Mouse (Mus musculus): Measurements from ENCODE around the gene Brf1. TPM values are rescaled to one million over a fixed set of nuclear protein-coding genes. Genes with fewer than 3 reads are reported as not detected.

Brf1 gene
- polyA plus RNA-seq, 1 experiment from 2014 or later = 61.9 TPM

- WGBS = 68% methylated on average over 11 of the region's 11 CpGs
- Histone ChIP-seq H3K36me3 (0 out of 2 replicates have a peak, but pooled peaks cover 7% of the 10 kb centered on the region), H3K4me2 (replicated peaks) (no peak overlapping the region)
Observed at GRCm38 (mm10) chr12:113032296-113033250, 32.1 kb upstream of the Brf1 start.

GRCm38 (mm10) chr12:113031441-113031840, 30.9 kb upstream of the Brf1 start:
- Histone ChIP-seq H3K27me3 (no peaks in the 10 kb centered on the region), H3K9me3 (no peaks in the 10 kb centered on the region)
- WGBS = 91% methylated on average over 6 of the region's 6 CpGs

More at GRCm38 (mm10) chr12:113032296-113033250, 32.1 kb upstream of the Brf1 start:
- H3K27ac ChIP-seq = peak overlapping the region; percentile 70
- H3K9me3 ChIP-seq = no peaks in the 10 kb centered on the region
- peak overlapping the region; percentile 36; the same call in 1 of the 2 replicates for H3K9ac ChIP-seq (replicated peaks)
- no peaks in the 10 kb centered on the region for H3K27me3 ChIP-seq
- H3K4me3 ChIP-seq (replicated peaks) = no peak overlapping the region
- peak; percentile 64 for ATAC-seq
- peaks cover 46% of the 10 kb centered on the region for H3K4me1 ChIP-seq (replicated peaks)

DNA sequence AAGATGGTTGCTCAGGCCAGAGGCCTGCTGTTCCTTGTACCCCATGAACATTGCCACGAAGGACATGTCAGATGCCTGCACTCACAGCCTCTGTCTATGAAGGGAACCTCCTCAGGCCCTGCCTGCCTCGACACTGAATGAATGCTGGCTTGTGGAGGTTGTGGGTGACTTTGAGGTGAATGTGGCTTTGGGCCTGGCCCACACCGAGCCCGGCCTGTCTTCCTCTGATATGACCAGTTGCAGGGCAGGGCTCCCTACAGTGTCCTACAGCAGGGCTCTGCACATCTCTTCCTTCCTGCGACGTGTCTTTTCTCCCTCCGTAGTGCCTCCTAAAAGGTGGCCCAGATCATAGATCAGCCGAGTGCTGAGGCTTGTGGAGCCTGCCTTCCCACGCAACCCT, 30.5 kb upstream of the Brf1 start:
- Histone ChIP-seq H3K9me3 (no peaks in the 10 kb centered on the region), H3K36me3 (0 out of 2 replicates have a peak, but pooled peaks cover 9% of the 10 kb centered on the region), H3K4me1 (replicated peaks) (peaks cover 52% of the 10 kb centered on the region), H3K27me3 (no peaks in the 10 kb centered on the region), H3K4me2 (replicated peaks) (no peak overlapping the region), H3K9ac (replicated peaks) (no peak overlapping the region), H3K4me3 (replicated peaks) (no peak overlapping the region), H3K27ac (no peak overlapping the region)
- 86% methylated on average over 9 of the region's 9 CpGs for WGBS
- ATAC-seq = no peak

More at GRCm38 (mm10) chr12:113031441-113031840, 30.9 kb upstream of the Brf1 start:
- peaks cover 52% of the 10 kb centered on the region for H3K4me1 ChIP-seq (replicated peaks)
- H3K4me3 ChIP-seq (replicated peaks) = no peak overlapping the region
- no peak for ATAC-seq
- no peak overlapping the region for H3K4me2 ChIP-seq (replicated peaks)
- H3K27ac ChIP-seq = no peak overlapping the region
- H3K36me3 ChIP-seq = 0 out of 2 replicates have a peak, but pooled peaks cover 7% of the 10 kb centered on the region
- H3K9ac ChIP-seq (replicated peaks) = no peak overlapping the region

DNA sequence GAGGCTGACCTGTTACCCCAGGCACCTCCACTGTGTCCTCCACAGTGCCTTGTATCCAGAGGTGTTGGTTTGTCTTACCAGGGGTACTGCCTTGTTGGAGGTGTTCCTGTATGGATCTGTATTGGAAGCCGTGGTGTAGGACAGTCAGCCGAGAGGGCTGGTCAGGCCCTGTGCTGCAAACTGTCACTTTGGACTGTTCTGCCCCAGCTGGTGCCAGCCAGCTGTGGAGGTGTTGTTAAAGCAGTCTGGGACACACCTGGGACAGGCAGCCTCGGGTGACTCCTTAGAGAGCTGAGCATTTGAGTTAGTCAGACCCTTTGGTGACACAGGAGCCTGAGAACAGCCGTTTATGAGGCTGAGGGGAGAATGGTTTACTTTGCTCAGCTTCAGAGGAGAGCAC, 29.5 kb upstream of the Brf1 start:
- no peaks in the 10 kb centered on the region for H3K9me3 ChIP-seq
- H3K4me3 ChIP-seq (replicated peaks) = no peak overlapping the region
- H3K36me3 ChIP-seq = peaks cover 11% of the 10 kb centered on the region; the same call in 1 of the 2 replicates
- WGBS = 85% methylated on average over 4 of the region's 4 CpGs
- H3K27ac ChIP-seq = no peak overlapping the region; the same call in 1 of the 2 replicates
- no peaks in the 10 kb centered on the region for H3K27me3 ChIP-seq
- H3K9ac ChIP-seq (replicated peaks) = no peak overlapping the region
- no peak overlapping the region for H3K4me2 ChIP-seq (replicated peaks)
- ATAC-seq = no peak
- H3K4me1 ChIP-seq (replicated peaks) = peaks cover 52% of the 10 kb centered on the region

DNA sequence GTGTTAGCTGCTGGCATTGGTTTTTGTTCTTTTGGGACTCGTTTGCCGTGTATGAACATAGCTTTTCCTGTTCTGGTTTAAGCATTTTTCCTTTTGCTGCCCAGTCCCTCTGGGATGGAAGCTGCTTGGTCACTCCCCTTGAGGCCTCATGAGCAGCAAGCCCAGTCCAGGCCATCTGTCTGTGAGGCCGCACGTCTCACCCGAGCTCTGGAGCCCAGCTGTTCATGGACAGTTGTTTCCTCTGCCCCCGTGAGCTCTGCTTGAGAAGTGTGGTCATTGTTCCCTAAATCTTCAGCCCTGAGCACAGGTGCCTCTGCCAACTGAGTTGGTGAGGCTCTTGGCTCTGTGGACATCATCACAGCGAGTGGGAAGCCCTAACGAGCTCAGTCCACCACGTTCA, 28.4 kb upstream of the Brf1 start:
- Histone ChIP-seq H3K4me1 (replicated peaks) (peaks cover 46% of the 10 kb centered on the region), H3K27ac (peak overlapping the region; percentile 64), H3K4me2 (replicated peaks) (no peak overlapping the region), H3K4me3 (replicated peaks) (no peak overlapping the region), H3K36me3 (peaks cover 11% of the 10 kb centered on the region; the same call in 1 of the 2 replicates), H3K9me3 (no peaks in the 10 kb centered on the region), H3K27me3 (no peaks in the 10 kb centered on the region), H3K9ac (replicated peaks) (no peak overlapping the region)
- no peak for ATAC-seq
- 52% methylated on average over 9 of the region's 9 CpGs for WGBS

DNA sequence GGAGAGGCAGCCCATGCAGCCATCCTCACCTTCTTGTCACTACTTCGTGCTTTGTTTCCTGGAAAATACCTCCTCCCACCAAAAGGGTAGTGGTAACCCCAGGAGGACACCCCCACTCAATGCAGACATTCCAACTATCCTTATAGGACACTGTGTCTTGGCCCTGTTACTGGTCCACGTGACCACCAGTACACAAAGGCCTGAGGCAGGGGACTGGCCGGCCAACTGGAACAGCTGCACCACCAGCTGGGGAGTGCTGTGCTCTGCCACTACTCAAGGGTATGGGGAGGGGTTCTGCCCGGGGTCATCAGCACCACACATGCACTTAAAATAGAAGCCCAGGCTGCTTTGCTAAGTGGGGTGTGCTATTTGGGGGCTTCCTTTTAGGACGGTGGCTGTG, 27.6 kb upstream of the Brf1 start:
- Histone ChIP-seq H3K27me3 (no peaks in the 10 kb centered on the region), H3K27ac (peak overlapping the region; percentile 64), H3K4me3 (replicated peaks) (no peak overlapping the region), H3K9ac (replicated peaks) (no peak overlapping the region), H3K4me2 (replicated peaks) (no peak overlapping the region), H3K9me3 (no peaks in the 10 kb centered on the region), H3K36me3 (peaks cover 11% of the 10 kb centered on the region; the same call in 1 of the 2 replicates), H3K4me1 (replicated peaks) (peaks cover 44% of the 10 kb centered on the region)
- WGBS = 51% methylated on average over 5 of the region's 5 CpGs
- peak; percentile 49 for ATAC-seq

DNA sequence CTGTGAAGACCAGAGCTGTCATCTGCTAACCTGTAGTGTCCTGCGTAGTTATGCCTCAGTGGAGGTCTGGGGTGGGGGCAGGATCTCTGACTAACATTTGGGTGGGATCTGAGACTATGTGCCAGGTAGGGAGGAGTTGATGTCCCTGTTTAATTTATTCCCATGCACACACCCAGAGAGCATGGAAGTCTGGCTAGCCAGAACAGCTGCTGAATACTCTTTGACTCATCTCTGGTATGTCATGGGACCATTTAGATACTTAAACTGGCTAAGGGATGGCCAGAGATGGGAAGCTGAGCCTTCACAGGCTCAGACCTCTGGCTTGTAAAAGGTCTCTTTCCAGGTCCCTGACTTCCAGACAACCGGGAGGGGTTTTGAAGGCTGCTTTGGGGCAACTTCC, 27.0 kb upstream of the Brf1 start:
- H3K9me3 ChIP-seq = no peaks in the 10 kb centered on the region
- H3K4me3 ChIP-seq (replicated peaks) = no peak overlapping the region
- no peak overlapping the region for H3K9ac ChIP-seq (replicated peaks)
- peaks cover 11% of the 10 kb centered on the region; the same call in 1 of the 2 replicates for H3K36me3 ChIP-seq
- H3K4me1 ChIP-seq (replicated peaks) = peaks cover 41% of the 10 kb centered on the region
- no peak overlapping the region for H3K4me2 ChIP-seq (replicated peaks)
- no peak for ATAC-seq
- no peak overlapping the region; the same call in 1 of the 2 replicates for H3K27ac ChIP-seq
- 90% methylated on average over 2 of the region's 2 CpGs for WGBS
- no peaks in the 10 kb centered on the region for H3K27me3 ChIP-seq

DNA sequence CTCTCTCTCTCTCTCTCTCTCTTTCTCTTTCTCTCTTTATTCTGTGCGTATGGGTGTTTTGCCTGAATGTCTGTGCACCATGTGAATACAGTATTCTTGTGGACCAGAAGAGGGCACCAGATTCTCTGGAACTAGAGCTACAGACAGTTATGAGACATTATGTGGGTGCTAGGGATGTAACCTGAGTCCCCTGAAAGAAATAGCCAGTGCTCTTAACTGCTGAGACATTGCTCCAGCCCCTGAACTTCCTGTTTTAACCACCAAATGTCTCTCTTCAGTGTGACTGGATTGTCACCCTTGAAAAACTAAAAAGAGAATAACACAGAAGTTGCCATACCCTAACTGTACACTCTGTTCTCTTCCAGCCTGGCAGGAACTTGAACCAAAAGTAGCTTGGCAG, 26.1 kb upstream of the Brf1 start:
- Histone ChIP-seq H3K4me3 (replicated peaks) (no peak overlapping the region), H3K9me3 (no peaks in the 10 kb centered on the region), H3K9ac (replicated peaks) (no peak overlapping the region), H3K36me3 (peaks cover 8% of the 10 kb centered on the region; the same call in 1 of the 2 replicates), H3K27me3 (no peaks in the 10 kb centered on the region), H3K4me1 (replicated peaks) (peaks cover 32% of the 10 kb centered on the region), H3K27ac (no peak overlapping the region), H3K4me2 (replicated peaks) (no peak overlapping the region)
- 97% methylated on average over 1 of the region's 1 CpGs for WGBS
- ATAC-seq = no peak

GRCm38 (mm10) chr12:113023082-113023481, 22.6 kb upstream of the Brf1 start:
- H3K4me1 ChIP-seq (replicated peaks) = peaks cover 20% of the 10 kb centered on the region
- ATAC-seq = no peak
- H3K9me3 ChIP-seq = no peaks in the 10 kb centered on the region
- WGBS = 84% methylated on average over 4 of the region's 4 CpGs
- peaks cover 17% of the 10 kb centered on the region for H3K36me3 ChIP-seq
- no peak overlapping the region for H3K4me2 ChIP-seq (replicated peaks)
- no peak overlapping the region for H3K4me3 ChIP-seq (replicated peaks)
- H3K27ac ChIP-seq = no peak overlapping the region
- H3K9ac ChIP-seq (replicated peaks) = no peak overlapping the region
- no peaks in the 10 kb centered on the region for H3K27me3 ChIP-seq

DNA sequence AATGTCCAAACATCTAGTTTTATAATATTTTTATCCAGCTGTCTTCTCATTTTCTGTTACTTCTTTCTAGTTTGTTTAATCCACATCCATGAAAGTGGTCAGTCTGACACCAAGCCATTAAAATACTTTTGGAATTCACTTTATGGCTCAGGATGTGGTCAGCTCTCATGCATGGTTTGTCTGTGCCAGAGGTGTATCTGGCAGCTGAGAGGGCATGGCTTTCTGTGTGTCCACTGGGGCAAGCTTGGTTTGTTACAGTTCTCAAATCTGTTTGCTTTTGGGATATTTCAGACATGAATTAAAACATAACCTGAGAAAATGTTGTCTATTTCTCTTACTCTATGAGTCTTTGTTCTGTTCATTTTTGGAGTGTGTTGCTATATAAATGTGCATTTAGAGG, 21.0 kb upstream of the Brf1 start:
- peaks cover 24% of the 10 kb centered on the region for H3K4me1 ChIP-seq (replicated peaks)
- H3K36me3 ChIP-seq = peaks cover 13% of the 10 kb centered on the region
- H3K27ac ChIP-seq = no peak overlapping the region
- H3K4me2 ChIP-seq (replicated peaks) = no peak overlapping the region
- H3K9me3 ChIP-seq = no peaks in the 10 kb centered on the region
- no peak for ATAC-seq
- H3K9ac ChIP-seq (replicated peaks) = no peak overlapping the region
- H3K27me3 ChIP-seq = no peaks in the 10 kb centered on the region
- H3K4me3 ChIP-seq (replicated peaks) = no peak overlapping the region

DNA sequence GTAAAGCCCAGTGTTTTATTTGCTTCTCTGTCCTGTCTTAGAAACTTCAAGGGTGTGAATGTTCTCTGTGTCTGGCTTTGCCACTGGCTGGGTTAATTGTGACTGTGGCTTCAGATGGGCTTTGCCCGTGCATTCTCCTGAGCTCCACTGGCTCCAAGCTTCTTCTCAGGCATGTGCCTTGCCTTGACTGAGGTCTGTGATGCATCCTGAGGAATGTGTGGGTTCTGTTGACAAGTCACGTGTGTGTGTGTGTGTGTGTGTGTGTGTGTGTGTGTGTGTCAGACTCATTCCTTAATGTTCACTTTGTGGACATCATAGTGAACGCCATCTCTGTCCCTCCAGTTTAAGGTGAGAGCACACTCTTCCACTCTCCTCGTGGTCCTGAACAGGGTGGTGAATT, 18.3 kb upstream of the Brf1 start:
- Histone ChIP-seq H3K36me3 (peaks cover 9% of the 10 kb centered on the region), H3K9ac (replicated peaks) (no peak overlapping the region), H3K27me3 (no peaks in the 10 kb centered on the region), H3K4me3 (replicated peaks) (no peak overlapping the region), H3K4me2 (replicated peaks) (no peak overlapping the region), H3K9me3 (no peaks in the 10 kb centered on the region), H3K27ac (no peak overlapping the region), H3K4me1 (replicated peaks) (peaks cover 40% of the 10 kb centered on the region)
- WGBS = 85% methylated on average over 4 of the region's 4 CpGs
- no peak for ATAC-seq

DNA sequence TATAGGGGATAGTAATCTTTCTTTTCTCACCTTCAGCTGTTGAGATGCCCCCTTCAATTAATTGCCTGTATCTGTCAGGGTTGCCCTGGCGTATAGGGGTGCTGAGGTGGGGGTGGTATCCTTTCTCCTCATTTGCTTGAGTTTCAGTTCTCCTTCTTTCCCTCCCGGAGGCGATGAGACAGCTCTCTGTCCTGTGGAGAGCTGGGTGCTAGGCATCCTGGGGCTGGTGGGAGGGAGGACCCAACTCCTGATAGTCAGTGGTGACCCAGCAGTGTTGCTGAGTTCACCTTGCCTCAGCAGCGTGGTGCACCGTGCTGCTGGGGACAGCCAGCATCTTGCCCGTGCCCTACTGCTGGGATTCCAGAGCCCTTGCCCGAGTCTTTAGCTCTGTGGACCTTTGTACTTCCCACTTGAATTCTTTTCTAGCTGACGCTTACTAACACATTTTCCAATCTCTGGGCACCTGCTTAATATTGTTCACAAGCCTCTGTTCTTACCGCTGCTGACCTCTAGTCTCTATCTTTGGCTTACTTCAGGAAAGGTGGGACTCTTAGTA, 17.0 kb upstream of the Brf1 start:
- WGBS = 70% methylated on average over 9 of the region's 9 CpGs
- Histone ChIP-seq H3K9me3 (no peaks in the 10 kb centered on the region), H3K36me3 (peaks cover 9% of the 10 kb centered on the region), H3K27me3 (no peaks in the 10 kb centered on the region), H3K9ac (replicated peaks) (peak overlapping the region; percentile 41; the same call in 1 of the 2 replicates), H3K4me2 (replicated peaks) (no peak overlapping the region), H3K27ac (no peak overlapping the region), H3K4me1 (replicated peaks) (peaks cover 43% of the 10 kb centered on the region), H3K4me3 (replicated peaks) (no peak overlapping the region)
- ATAC-seq = no peak

All from midbrain, embryonic 13.5 days (tissue).